Mouse (Mus musculus): ENCODE results near the gene Ugt3a2.

Ugt3a2 gene

GRCm38 (mm10) chr15:9335341-9335740 lies at the start of gene Ugt3a2:
Gene Ugt3a2 (plus strand): TSS chr15:9335550.
- no peak for DNase-seq (ENCODE audit: low spot score in 2 of 2)

GRCm38 (mm10) chr15:9289660-9290059 lies 45.7 kb upstream of the Ugt3a2 start:
- DNase-seq (ENCODE audit: low spot score in 2 of 2), result no peak

GRCm38 (mm10) chr15:9305978-9306692 lies 29.2 kb upstream of the Ugt3a2 start:
- DNase-seq (ENCODE audit: low spot score in 2 of 2), result no peak

- no peak for DNase-seq (ENCODE audit: low spot score in 2 of 2)
These were observed 754 bp upstream of the Ugt3a2 start for GRCm38 (mm10) chr15:9334596-9334995.

GRCm38 (mm10) chr15:9336616-9337015 lies 1.3 kb downstream of the Ugt3a2 start:
- DNase-seq (ENCODE audit: low spot score in 2 of 2), result no peak

GRCm38 (mm10) chr15:9337021-9337420 lies 1.7 kb downstream of the Ugt3a2 start:
- no peak for DNase-seq (ENCODE audit: low spot score in 2 of 2)

GRCm38 (mm10) chr15:9348739-9349138 lies 13.4 kb downstream of the Ugt3a2 start:
- no peak for DNase-seq (ENCODE audit: low spot score in 2 of 2)

GRCm38 (mm10) chr15:9362801-9363200 lies 27.5 kb downstream of the Ugt3a2 start:
- no peak for DNase-seq (ENCODE audit: low spot score in 2 of 2)

GRCm38 (mm10) chr15:9368774-9369173 lies 33.4 kb downstream of the Ugt3a2 start:
- DNase-seq (ENCODE audit: low spot score in 2 of 2), result no peak

- no peak for DNase-seq (ENCODE audit: low spot score in 2 of 2)
These were observed 40.9 kb downstream of the Ugt3a2 start for GRCm38 (mm10) chr15:9376281-9376680.

GRCm38 (mm10) chr15:9409475-9409874 lies 74.1 kb downstream of the Ugt3a2 start:
- no peak for DNase-seq (ENCODE audit: low spot score in 2 of 2)

Measured in thymus, postnatal 10 days (tissue).